Mouse (Mus musculus) fat pad, adult 2 months (tissue): ENCODE measurements at regions not wholly inside any gene's neighbourhood (a gene's known extent, or its start where the extent isn't known, plus 50 kb on each side); places are given as distances from the start of the nearest gene placed in this dataset.

Experiments used
- DNase-seq: peaks from one replicate; pipeline ENCODE4 v3.0.0-alpha.2; 2011; ENCODE audit warnings: low read depth, low spot score; ENCODE audit errors: extremely low read depth

DNA sequence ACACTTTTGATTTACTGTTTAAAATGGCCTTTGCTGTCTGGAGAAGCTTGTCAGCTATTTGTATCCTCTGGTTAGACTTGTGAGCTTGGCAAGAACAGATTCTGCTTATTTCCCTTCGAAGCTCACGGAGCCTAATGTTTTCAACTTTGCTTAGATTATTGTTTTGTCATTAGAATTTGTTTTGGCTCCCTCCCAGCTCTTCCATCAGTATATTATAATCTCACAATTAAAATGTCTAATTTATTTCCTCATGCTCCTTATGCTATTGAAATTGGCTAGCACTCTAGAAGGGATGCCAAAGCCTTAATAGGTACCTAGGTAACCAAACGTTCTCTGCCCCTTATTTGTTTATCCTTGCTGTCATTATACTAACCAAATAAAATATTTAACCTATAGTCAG is 171.9 kb downstream of the Irx2 start:
- peak; percentile 92 for DNase-seq

DNA sequence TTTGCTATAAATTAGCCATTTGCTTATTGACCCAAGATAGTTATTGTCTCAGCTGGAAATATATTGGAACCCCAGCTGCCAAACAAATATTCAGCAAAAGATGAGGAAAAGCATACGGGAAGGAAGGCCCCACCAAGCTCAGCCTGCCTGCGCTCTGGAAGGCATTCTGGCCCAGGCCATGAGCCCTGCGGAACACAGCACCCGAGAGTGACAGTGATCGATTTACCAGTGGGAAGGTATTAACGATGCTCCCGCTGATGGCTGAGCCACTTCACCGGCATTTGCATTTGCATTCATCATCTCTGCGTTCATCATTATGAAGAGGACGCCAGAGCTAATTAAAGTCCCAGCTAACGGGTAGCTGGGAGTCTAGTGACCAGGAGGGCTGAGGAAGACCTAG is 174.8 kb downstream of the Irx2 start:
- no peak for DNase-seq

DNA sequence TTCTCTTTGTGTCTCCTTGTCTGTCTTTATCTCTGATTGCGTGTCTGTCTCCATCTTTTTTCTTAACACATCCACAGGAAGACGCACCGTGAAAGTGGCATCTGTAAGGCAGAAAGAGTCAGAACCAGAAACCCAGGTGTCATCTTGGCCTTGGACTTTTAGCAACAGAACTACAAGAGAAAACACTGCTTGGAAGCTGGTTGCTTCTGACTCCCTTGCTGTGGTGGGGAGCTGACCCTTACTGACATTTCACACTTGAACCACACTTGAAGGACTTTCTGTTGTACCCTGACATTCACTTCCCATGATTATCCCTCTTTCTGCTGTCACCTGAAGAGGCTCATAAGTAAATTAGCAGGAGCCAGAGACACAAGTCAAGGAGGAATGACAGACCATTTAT is 180.6 kb downstream of the Irx2 start:
- DNase-seq = no peak

DNA sequence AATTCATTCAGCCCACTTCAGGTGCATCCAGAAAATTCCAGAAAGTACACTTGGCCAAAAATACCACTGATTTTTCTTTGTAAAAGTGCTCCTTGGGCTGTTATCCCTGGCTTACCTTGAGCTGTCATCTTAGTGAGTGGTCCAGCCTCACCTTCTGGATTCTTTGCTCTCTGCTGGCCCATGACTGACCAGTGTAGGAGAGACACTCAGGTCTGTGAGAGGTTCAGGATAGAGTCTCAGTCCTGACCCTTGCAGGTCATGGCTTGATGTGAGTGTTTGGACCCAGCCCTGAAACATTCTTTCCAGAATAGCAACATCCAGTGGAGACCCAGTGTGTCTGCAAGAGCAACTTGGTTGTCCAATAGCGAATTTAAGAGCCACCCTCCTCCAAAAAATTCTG is 182.0 kb downstream of the Irx2 start:
- no peak for DNase-seq

DNA sequence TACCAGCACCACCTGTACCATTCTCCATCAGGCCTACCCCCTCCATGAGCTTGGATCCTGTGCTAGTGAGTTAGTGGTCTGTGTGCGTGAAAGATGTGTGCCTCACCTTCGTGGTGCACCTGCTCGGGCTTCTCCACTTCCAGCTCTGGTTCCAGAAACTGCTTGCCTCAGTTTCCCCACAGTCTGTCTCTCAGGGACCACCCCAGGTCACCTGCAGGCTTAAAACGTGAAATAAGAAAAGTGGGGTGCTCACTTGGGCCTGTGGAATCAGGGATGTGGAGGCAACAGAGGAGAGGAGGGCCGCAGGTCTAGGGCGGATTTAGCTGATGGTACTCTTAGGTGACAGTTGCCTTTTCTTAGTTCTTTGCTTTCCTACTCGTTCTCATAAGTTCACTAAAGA is 186.0 kb downstream of the Irx2 start:
- DNase-seq = no peak

DNA sequence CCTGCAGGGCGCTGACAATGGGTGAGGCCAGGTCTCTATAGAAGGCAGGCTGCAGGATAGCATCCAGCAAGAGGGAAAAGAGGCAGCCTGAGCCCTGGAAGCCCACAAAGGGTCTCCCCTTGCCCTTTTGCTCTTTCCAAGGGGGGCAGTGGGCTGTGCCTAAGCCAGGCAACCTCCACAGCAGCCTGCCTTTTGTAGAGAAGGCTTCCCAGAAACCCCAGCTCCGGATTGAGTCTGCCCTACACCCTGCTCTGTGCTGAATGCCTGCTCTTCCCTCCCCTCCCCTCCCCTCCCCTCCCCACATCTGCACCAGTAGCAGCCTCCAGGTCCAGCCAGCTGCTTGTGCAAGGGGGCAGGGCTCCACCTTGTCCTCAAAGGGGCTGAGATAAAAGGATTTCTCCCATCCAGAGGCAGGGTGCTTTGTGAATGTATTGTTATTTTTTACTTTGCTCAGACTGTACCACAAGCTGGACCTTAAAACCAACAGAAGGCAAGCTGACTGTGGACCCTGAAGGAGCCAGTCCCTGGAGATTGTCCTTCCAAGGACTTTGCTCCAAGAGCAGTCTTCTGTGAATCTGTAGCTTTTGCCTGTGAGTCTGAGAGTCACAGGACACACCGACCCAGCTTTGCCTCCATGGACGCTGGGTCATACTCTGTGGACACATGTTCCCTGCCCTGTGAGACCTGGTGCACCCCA is 186.8 kb downstream of the Irx2 start:
- no peak for DNase-seq

DNA sequence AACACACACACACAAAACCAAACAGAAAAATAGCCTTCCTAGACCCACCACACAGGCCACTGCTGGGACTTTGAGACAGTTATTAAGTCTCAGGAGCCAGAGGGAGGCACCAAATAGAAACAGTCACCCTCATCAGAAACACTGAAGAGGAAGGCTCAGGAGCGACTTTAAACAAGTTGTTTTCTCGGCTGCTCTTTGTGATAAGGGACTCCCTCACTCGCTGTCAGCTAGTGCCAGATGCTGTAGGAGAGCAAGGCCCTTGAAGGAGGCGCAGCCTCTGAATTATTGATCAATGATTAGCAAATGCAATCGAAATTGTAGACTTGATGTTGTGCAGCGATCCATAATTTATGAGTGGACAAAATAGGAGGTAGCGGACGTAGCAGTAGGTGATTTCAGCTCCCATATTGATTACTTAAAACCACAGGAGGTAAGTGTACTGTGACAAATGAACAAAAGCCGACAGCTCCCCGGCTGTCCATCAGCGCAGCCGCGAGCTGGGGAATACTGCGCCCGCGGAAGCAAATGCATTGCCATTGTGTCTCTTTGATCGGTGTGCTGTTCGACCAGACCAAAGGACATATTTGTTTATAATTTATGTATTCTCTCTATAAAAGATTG is 187.4 kb downstream of the Irx2 start:
- DNase-seq = no peak

DNA sequence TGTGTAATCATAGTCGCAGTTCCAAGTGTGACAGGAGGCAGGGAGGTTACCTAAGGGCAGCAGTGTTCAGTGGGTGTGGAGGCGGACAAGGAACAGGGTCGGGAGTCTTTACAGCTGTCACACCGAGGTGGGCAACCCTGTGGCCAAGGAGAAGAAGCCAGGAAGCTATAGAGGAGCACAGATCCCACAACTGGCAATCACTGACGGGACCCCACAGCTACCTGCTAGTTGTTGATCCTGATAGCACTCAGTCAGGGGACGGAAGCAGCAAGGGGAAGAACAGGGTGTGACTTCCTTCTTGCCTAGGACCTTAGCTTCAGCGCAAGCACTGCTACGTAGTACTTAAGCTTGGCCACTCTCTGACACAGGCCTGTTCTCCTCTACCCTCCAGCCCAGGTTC is 188.2 kb downstream of the Irx2 start:
- DNase-seq = no peak

DNA sequence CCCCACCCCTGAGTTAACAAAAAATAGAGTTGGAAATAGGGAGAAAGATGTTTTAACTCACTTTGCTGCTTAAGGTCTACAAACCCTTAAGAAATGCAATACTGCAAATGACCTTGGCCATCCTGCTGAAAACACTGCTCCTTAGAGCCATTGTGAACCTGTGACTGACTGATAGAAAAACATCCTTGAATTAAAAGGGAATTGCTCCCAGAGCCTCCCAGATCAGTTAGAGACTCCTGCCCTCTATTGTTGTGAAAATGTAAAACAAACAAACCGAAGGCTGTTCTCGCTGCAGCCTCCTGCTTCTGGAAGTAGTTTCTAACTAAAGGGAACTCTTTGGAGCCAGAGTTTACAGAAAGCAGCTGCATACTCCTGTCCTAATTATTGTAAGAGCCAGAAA is 188.9 kb downstream of the Irx2 start:
- DNase-seq = no peak

DNA sequence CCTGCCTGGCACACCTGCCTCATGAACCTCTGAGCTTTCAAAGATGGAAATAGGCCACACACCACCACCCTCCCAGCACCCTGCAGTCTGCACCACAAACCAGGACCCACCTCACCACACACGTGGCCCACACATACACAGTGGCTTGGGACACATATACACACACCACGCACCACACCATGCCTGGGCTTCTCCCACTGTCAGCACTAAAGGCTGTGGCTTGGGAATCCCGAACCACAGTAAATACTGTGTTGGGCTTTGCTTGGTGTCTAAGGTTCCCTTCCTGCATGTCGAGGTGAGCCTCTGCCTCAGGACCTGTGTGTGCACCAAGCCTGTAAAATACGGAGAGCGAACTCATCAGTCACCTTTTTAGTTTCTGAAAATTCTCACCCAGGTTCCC is 189.3 kb downstream of the Irx2 start:
- no peak for DNase-seq

DNA sequence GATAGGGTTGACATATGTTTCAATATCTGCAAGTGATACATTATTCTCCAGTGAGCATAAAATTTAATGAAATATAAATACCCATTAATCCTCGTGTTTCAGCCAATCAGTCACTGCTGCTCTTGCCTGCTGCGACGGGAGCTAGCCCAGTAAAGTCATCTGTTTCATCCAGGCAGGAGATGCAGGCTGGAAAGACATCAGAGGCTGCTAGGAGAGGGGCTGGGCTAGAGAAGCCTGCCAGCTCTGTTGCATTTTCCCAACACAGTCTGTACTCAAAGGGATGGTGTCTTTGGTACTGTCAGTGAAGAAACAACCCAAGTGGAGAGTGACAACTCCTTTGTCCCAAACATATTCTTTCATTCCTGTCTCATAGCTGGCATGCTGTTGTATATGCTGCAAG is 198.0 kb downstream of the Irx2 start:
- DNase-seq = no peak

DNA sequence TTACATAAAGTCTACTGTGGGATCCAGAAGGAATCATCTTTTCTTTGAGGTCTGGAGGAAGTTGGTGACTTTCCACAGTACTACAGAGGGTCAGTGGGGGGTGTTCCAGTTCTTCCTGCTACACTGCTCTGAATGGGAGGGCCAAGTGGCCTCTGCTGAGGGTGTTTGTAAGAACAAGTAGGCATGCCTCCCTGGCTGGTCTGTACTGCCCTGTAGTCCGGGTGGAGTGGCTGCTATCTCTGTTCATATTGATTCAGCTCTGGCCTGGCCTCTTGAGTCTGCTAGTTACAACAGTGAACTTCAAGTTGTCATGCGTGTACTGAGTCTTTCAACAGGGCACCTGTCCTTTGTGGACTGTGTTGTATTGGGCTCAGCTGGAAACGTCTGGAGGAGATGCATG is 200.7 kb downstream of the Irx2 start:
- no peak for DNase-seq

DNA sequence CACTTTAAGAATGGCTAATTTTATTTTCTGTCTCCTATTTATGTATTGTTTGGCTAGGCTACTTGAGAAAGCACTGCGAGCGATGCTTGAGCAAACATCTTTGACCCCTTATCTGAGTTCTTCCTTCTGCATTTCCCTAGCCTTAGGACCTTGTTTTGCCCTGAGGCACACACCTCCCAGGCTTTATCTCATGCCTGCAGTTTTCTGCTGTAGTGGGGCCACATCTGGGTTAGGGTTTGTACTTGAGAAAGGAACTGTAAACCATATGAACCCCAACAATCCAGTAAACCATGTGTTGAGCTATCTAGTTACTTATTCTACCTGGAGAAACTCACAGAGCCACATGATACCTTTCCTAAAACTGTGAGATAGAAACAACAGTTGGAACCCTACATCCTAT is 204.7 kb downstream of the Irx2 start:
- no peak for DNase-seq

DNA sequence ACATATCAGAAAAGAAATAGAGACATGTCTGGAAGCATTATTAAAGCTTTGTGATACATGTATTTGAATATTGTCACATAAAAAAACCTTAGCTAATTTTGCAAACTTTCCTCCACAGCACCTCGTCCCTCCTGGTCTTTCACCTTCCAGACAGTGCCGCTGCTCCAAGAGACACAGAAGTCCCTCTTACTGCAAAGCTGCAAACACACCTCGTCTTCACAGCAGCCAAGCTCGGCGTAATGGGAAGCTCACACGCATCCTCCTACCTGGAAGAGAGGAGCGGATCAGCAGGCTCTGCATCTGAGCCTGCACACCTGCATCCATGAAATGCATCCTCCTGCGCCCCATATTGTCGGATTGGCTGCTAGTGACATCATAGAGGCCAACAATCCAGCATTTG is 208.4 kb downstream of the Irx2 start:
- DNase-seq = no peak

DNA sequence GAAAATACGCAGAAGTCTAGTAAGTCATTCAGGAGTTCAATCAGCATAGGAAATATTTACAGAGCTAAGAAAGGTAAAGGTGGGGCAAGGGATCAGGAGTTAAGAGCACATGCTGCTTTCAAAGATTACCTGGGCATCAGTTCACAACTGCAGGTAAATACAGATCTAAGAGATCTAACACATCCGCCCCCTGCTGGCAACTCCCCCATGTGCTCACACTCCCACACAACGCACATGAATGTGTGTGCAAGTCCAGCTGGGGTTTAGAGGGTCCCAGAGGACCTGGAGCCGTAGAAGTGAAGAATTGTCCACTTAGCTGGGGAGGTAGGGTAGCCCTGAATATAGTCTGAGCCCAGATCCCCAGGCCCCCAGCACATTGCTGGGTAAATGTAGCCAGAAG is 219.5 kb downstream of the Irx2 start:
- DNase-seq = no peak

DNA sequence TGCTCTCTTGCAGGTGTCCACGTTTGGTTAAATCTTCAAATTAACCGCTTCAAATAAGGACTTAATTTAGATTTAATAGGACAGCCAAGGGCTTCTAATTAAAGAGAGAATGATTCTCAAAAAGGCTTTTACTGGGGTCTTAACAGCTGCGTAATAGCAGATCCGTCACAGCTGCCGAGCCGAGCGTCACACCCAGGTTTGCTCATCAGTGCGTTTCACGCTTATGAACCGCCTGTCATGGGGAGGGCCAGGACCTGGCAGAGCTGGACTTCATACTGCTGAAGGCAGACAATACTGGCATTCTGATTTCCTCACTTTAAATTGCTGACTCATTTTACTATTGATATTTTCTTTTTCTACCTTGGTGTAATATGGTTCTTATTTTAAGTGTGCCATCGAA is 221.2 kb downstream of the Irx2 start:
- no peak for DNase-seq

DNA sequence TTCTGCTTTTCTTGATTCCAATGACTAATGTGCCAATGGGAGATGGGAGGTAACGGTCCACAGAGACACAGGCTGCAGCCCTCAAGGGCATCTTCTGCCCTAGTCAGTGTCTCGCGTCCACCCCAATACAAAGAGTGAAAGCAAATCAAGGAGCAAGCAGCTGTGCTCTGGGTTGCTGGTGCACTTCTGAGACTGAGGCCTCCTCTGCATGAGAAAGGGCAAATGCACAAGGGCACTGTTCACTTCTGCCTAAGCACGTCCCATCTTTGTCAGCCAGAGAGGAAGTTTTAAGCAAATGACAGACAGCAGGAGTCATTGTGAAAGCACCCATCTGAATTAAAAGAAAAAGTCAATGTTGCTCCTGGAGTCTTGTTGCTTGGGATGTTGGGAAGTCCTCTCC is 224.3 kb downstream of the Irx2 start:
- DNase-seq = no peak

DNA sequence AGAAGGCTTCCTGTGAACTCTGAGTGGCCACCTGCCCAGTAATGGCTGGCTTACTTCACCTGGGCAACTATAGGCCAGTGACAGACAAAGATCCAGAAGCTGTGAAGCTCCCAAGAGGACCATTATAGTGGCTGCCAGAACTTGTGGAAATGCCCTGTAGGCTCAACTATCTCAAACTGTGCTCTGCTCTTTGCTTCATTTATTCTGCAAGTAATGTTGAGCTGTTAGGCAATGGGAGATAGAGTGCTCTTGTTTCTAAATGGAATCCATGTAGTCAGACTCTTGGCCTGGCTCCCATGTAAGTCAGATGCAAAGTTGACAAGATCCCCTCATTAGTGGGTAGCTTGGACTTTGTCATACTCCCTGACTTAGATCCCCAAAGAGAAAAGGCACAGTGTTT is 247.3 kb downstream of the Irx2 start:
- DNase-seq = peak; percentile 55

DNA sequence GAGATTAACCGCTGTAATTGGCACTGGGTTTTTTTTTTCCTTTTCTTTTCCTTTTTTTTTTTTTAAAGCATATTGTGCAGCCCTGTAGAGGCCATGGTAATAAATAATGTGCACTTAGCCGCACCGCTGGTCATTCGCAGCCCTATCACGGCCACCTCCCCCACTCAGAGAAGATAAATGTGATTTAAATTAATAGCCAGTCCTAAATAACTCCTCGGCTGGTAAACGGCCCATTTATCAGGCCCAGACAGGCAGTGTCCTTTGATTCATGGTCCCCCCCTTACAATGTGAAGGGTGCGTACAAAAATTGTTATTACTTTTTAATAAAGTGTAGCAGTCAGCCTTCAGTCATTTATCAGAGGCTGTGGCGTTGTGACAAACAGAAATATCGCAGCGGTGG is 266.4 kb downstream of the Irx2 start:
- no peak for DNase-seq

DNA sequence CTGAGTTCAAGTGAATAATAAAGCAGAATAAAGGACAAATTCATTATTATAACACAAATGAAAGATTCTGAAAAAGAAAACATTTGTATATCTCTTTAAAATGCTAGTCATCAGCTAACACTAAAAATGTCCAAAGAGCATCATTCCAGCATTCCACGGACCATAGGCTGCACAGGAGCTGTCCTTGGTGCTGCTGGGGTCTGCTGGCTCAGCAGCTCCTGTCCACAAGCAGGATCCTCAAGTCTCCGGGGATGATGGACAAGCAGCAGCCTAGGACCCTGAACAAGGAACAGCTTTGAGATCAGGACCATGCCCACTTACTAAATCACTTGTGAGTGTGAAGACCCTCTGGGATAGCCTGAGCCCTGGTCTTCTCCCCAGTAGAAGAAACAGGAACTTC is 274.0 kb downstream of the Irx2 start:
- DNase-seq = no peak

DNA sequence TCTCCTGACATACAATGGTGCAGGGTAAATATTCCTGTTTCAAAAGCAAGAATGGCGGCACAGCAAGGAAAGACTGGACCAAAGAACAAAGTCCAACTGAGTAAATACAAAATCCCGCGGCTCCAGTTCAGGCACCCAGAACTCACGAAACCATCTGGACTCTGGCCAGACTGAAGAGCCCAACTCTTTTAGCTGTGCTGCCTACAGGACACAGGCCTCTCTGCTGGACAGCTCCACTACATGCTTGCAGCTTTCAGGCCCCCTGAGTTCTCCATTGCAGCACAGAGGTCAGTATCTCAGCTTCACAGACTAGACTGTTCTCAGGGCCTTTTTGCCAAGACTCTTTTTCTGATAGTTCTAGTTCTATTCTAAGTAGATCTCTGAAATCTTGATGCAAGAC is 290.3 kb downstream of the Irx2 start:
- DNase-seq = no peak

DNA sequence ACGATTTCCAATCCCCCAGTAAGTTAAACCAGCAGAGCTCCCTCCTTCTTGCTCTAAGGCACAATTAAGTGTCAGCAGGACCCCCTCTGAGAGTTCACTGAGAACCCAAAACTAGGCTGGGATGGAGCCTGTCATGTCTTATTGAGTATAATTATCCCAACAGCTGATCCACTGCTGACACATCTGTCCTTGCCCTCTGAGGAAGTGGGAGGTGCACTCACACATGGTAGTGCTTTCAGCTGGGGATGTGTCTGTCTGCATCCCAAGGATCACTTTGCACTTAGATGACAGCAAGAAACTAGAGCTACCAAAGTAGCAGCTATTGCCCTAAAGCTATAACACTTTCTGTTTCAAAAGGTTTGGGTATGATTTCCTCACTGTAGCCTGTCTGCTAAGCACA is 291.7 kb downstream of the Irx2 start:
- DNase-seq = no peak

DNA sequence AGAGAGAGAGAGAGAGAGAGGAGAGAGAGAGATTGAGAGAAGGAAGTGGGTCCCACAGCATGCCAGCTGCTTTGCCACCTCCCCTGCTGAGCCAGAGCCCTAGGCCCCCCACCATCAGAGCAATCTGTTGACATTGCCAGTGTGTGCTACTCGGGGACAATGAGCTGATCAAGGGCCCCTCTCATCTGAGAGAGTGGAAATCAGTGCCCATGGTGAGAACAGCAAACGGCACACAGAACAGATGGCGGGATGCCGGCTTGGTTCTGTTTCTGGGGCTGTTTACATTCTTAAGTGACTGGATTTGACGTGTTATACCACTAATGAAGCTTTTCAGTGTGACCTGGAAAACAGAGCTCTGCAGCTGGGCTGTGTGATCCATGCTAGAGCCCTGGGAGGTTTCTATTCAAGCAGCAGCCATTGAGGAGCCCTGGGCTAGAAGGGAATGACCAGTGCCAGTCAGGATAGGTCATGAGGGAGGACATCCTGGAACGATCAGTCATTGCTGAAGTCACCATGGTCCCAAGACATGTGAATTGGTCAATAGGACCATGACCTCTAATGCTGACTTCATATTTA is 296.0 kb downstream of the Irx2 start:
- no peak for DNase-seq
